Mouse (Mus musculus) urinary bladder, postnatal 25 days (tissue): ENCODE data around the gene Gins1.
"Not testable (repeated sequence)": the region's sequence is repeated elsewhere in the genome, so short reads cannot be mapped to it uniquely, and the experiment has no call there.

Experiments used
- DNase-seq: peaks from one replicate; pipeline ENCODE4 v3.0.0; 2022; ENCODE audit warnings: low spot score

The Gins1 gene

GRCm38 (mm10) chr2:150904936-150905450, at the start of gene Gins1:
Gins1 (plus strand) TSS chr2:150905400.
- DNase-seq = no peak

- no peak for DNase-seq
These were observed 46.3 kb upstream of the Gins1 start for GRCm38 (mm10) chr2:150858724-150859487.

- no peak for DNase-seq
These were observed 45.3 kb upstream of the Gins1 start for GRCm38 (mm10) chr2:150859709-150860470.

GRCm38 (mm10) chr2:150861128-150861527, 44.1 kb upstream of the Gins1 start:
- no peak for DNase-seq

GRCm38 (mm10) chr2:150867021-150867420, 38.2 kb upstream of the Gins1 start:
- no peak for DNase-seq

GRCm38 (mm10) chr2:150869446-150869845, 35.8 kb upstream of the Gins1 start:
- no peak for DNase-seq

GRCm38 (mm10) chr2:150874508-150874907, 30.7 kb upstream of the Gins1 start:
- no peak for DNase-seq

GRCm38 (mm10) chr2:150875226-150875625, 30.0 kb upstream of the Gins1 start:
- DNase-seq = no peak

- no peak for DNase-seq
These were observed 27.6 kb upstream of the Gins1 start for GRCm38 (mm10) chr2:150877561-150877960.

GRCm38 (mm10) chr2:150884075-150884778, 21.0 kb upstream of the Gins1 start:
- no peak for DNase-seq

GRCm38 (mm10) chr2:150884779-150885110, 20.5 kb upstream of the Gins1 start:
- no peak for DNase-seq

- DNase-seq = no peak
These were observed 19.4 kb upstream of the Gins1 start for GRCm38 (mm10) chr2:150885814-150886213.

- no peak for DNase-seq
These were observed 18.9 kb upstream of the Gins1 start for GRCm38 (mm10) chr2:150886315-150886714.

GRCm38 (mm10) chr2:150887370-150887769, 17.8 kb upstream of the Gins1 start:
- DNase-seq = no peak

- DNase-seq = no peak
These were observed 10.5 kb upstream of the Gins1 start for GRCm38 (mm10) chr2:150894617-150895267.

GRCm38 (mm10) chr2:150895691-150896252, 9.4 kb upstream of the Gins1 start:
- DNase-seq = no peak

- DNase-seq = no peak
These were observed 4.9 kb upstream of the Gins1 start for GRCm38 (mm10) chr2:150900341-150900740.

GRCm38 (mm10) chr2:150902347-150902746, 2.9 kb upstream of the Gins1 start:
- no peak for DNase-seq

GRCm38 (mm10) chr2:150904272-150904935, 796 bp upstream of the Gins1 start, which contains the start of gene Abhd12:
Abhd12 (minus strand) TSS chr2:150904741.
- DNase-seq = peak; percentile 99

GRCm38 (mm10) chr2:150908881-150909280, 3.7 kb downstream of the Gins1 start:
- DNase-seq = not testable (repeated sequence)

- peak; percentile 91 for DNase-seq
These were observed 4.3 kb downstream of the Gins1 start for GRCm38 (mm10) chr2:150909429-150910039.
